Mouse (Mus musculus): Measurements from ENCODE around the gene Cryaa. TPM values are rescaled to one million over a fixed set of nuclear protein-coding genes. Genes with fewer than 3 reads are reported as not detected.
A peak's percentile ranks its signal among the peaks of the same experiment; 100 is the strongest.

Gene Cryaa
- total and polyA plus RNA-seq, 3 experiments = not detected

GRCm38 (mm10) chr17:31658136-31658467 is 19.5 kb upstream of the Cryaa start:
- peaks cover 41% of the 10 kb centered on the region for H3K36me3 ChIP-seq (replicated peaks)
- no peaks in the 10 kb centered on the region for H3K9me3 ChIP-seq (replicated peaks)
- peaks cover 49% of the 10 kb centered on the region for H3K4me1 ChIP-seq (ENCODE audit: insufficient read depth, low read depth, low read length)
- ATAC-seq (ENCODE audit: extremely low read depth, insufficient number of reproducible peaks, low FRiP score, poor library complexity, severe bottlenecking) (no peak), DNase-seq (ENCODE audit: low spot score) (no peak)
- H3K4me3 ChIP-seq (ENCODE audit: low read depth, low read length) = peak overlapping the region; percentile 89
- no peak for TF ChIP-seq GATA2 (IDR thresholded peaks at IDR 0.05; ENCODE audit: borderline replicate concordance, low read depth, low read length)
- no peak for TF ChIP-seq TAL1 (conservative IDR thresholded peaks at IDR 0.05; ENCODE audit: low read depth, low read length)
- H3K27me3 ChIP-seq (ENCODE audit: insufficient read depth, low read length) = no peaks in the 10 kb centered on the region

DNA sequence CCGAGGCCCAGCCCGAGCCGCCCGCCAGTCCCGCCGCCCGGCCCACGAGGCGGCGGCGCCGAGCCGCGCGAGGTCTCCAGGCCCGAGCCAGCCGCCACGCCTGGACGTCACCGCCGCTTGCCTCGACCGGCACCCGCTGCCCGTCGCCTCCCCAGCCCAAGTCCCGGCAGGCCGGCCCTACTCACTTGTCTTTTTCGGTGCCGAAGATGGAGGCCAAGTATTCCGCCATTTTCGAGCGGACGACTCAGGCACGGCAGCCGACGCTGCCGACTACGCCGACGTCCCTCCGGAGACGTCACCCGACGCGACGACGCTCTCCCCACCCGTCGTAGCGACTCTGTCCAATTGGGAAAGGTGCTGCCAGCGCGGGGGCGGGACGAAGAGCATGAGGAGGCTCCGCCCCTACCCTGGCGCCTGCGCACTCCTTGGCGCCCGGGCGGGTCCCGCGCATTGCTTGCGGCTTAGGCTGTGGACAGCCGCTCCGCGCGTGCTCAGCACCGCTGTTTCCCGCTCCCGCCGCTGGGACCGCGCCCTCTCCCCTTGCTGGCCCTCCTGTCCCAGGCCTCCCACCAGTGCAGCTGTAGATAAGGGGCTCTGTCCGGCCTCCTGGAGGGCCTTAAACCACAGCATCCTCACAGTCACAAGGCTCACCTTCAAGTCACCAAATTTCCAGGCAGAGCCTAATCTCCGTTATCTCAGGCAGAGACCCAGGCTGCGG is 19.0 kb upstream of the Cryaa start, which contains the start of gene U2af1:
Gene U2af1 (minus strand): TSS at position 425 of the 718 bp plus-strand sequence.
- TF ChIP-seq GATA1 (IDR thresholded peaks at IDR 0.05; ENCODE audit: borderline replicate concordance, low read length) = no peak
- TF ChIP-seq GATA2 (IDR thresholded peaks at IDR 0.05; ENCODE audit: borderline replicate concordance, low read depth, low read length) = no peak
- TF ChIP-seq TAL1 (conservative IDR thresholded peaks at IDR 0.05; ENCODE audit: low read depth, low read length) = no peak
- no peak for TF ChIP-seq POLR2AphosphoS5 (IDR thresholded peaks at IDR 0.05; ENCODE audit: insufficient replicate concordance, low read depth, low read length)
- TF ChIP-seq CTCF (IDR thresholded peaks at IDR 0.05; ENCODE audit: low read depth, low read length) = no peak
- H3K9me3 ChIP-seq (replicated peaks) = no peaks in the 10 kb centered on the region
- no peaks in the 10 kb centered on the region for H3K27me3 ChIP-seq (ENCODE audit: insufficient read depth, low read length)
- peak; percentile 98 for DNase-seq (ENCODE audit: low spot score)
- peaks cover 36% of the 10 kb centered on the region for H3K36me3 ChIP-seq (replicated peaks)
- ATAC-seq (ENCODE audit: extremely low read depth, insufficient number of reproducible peaks, low FRiP score, poor library complexity, severe bottlenecking) = peak; percentile 93
- H3K4me1 ChIP-seq (ENCODE audit: insufficient read depth, low read depth, low read length) = peaks cover 44% of the 10 kb centered on the region
- H3K4me3 ChIP-seq (ENCODE audit: low read depth, low read length) = peak within 1 kb of the TSS; percentile 89

DNA sequence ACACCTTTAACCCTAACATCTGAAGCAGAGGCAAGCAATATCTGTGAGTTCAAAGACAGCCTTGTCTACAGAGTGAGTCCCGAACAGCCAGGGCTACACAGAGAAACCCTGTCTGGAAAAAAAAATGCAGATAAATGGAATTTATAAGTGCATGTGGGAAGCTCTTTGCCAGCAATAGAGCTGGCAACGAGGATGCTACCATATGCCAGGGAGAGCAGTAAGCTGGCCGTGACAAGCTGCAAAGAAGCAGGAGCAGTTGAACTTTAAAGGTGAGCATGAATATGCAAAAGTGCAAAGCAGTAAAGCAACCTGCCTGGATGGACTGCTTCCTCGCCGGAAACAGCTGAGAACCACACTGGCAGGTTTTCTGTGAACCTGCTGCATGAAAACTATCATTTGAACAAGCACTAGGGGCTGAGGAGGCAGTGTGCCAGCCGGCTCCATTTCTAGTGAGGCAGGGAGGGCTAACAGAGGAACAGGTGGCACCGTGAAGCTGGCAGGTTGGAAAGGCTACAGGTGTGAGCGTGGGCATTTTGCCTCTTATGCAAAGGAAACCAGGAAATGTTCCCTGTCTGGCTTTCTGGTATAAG is 16.9 kb upstream of the Cryaa start:
- H3K9me3 ChIP-seq (replicated peaks) = no peaks in the 10 kb centered on the region
- H3K36me3 ChIP-seq (replicated peaks) = peaks cover 15% of the 10 kb centered on the region
- no peak for DNase-seq (ENCODE audit: low spot score)
- ATAC-seq (ENCODE audit: extremely low read depth, insufficient number of reproducible peaks, low FRiP score, poor library complexity, severe bottlenecking) = no peak
- H3K4me1 ChIP-seq (ENCODE audit: insufficient read depth, low read depth, low read length) = peaks cover 33% of the 10 kb centered on the region
- TF ChIP-seq POLR2AphosphoS5 (IDR thresholded peaks at IDR 0.05; ENCODE audit: insufficient replicate concordance, low read depth, low read length) (no peak), GATA1 (IDR thresholded peaks at IDR 0.05; ENCODE audit: borderline replicate concordance, low read length) (no peak), TAL1 (conservative IDR thresholded peaks at IDR 0.05; ENCODE audit: low read depth, low read length) (no peak), GATA2 (IDR thresholded peaks at IDR 0.05; ENCODE audit: borderline replicate concordance, low read depth, low read length) (no peak), CTCF (IDR thresholded peaks at IDR 0.05; ENCODE audit: low read depth, low read length) (no peak)
- H3K4me3 ChIP-seq (ENCODE audit: low read depth, low read length) = no peak overlapping the region
- H3K27me3 ChIP-seq (ENCODE audit: insufficient read depth, low read length) = no peaks in the 10 kb centered on the region; the same call in 1 of the 2 replicates

DNA sequence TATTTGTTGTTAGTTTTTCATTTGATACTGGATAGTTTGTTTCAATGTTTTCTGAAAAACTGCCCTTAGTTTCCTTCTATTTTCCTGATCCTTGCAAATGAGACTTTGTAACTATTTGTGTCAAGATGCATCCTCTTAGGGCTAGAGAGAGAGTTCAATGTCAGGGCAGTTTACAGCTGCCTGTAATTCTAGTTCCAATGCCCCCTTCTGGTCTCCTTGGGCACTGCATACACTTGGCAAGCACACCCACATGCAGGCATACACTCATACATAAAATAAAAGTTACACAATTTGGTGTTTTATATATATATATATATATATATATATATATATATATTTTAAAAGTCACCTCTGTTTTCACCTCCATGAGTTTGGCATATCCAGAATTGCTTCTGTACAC is 14.8 kb upstream of the Cryaa start:
- no peak for ATAC-seq (ENCODE audit: extremely low read depth, insufficient number of reproducible peaks, low FRiP score, poor library complexity, severe bottlenecking)
- DNase-seq (ENCODE audit: low spot score) = no peak
- no peak for TF ChIP-seq CTCF (IDR thresholded peaks at IDR 0.05; ENCODE audit: low read depth, low read length)
- TF ChIP-seq TAL1 (conservative IDR thresholded peaks at IDR 0.05; ENCODE audit: low read depth, low read length) = no peak
- no peak for TF ChIP-seq GATA1 (IDR thresholded peaks at IDR 0.05; ENCODE audit: borderline replicate concordance, low read length)
- no peak for TF ChIP-seq GATA2 (IDR thresholded peaks at IDR 0.05; ENCODE audit: borderline replicate concordance, low read depth, low read length)
- no peak for TF ChIP-seq POLR2AphosphoS5 (IDR thresholded peaks at IDR 0.05; ENCODE audit: insufficient replicate concordance, low read depth, low read length)

DNA sequence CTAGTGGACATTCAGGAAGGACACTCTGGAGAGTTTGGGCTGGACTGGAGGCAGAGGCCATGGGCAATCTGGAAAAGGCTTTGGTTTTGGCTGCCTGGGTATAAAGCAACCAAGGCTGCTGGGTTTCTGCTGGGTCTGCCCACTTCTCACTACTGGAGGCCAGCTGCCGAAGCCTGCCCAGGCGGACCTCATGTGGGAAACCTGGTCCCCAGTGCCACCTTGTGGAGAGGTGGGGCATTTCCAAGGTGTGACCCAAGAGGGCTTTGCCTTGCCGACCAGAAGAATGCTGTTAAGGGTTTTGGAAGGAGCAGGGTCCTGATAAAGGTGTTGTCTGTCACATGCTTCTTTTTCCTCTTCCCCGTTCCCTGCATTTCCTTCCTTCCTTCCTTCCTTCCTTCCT is 12.8 kb upstream of the Cryaa start:
- Histone ChIP-seq H3K36me3 (replicated peaks) (no peaks in the 10 kb centered on the region), H3K9me3 (replicated peaks) (no peaks in the 10 kb centered on the region), H3K27me3 (ENCODE audit: insufficient read depth, low read length) (peaks cover 9% of the 10 kb centered on the region), H3K4me3 (ENCODE audit: low read depth, low read length) (no peak overlapping the region), H3K4me1 (ENCODE audit: insufficient read depth, low read depth, low read length) (peaks cover 9% of the 10 kb centered on the region)
- DNase-seq (ENCODE audit: low spot score) (peak; percentile 61), ATAC-seq (ENCODE audit: extremely low read depth, insufficient number of reproducible peaks, low FRiP score, poor library complexity, severe bottlenecking) (peak; percentile 73)
- TF ChIP-seq TAL1 (conservative IDR thresholded peaks at IDR 0.05; ENCODE audit: low read depth, low read length) = no peak
- no peak for TF ChIP-seq POLR2AphosphoS5 (IDR thresholded peaks at IDR 0.05; ENCODE audit: insufficient replicate concordance, low read depth, low read length)
- peak; percentile 51; the same call in 1 of the 2 replicates for TF ChIP-seq CTCF (IDR thresholded peaks at IDR 0.05; ENCODE audit: low read depth, low read length)
- no peak for TF ChIP-seq GATA1 (IDR thresholded peaks at IDR 0.05; ENCODE audit: borderline replicate concordance, low read length)
- TF ChIP-seq GATA2 (IDR thresholded peaks at IDR 0.05; ENCODE audit: borderline replicate concordance, low read depth, low read length) = no peak

More for the DNA sequence above, 14.8 kb upstream of the Cryaa start:
- Histone ChIP-seq H3K36me3 (replicated peaks) (no peaks in the 10 kb centered on the region), H3K27me3 (ENCODE audit: insufficient read depth, low read length) (peaks cover 6% of the 10 kb centered on the region), H3K4me3 (ENCODE audit: low read depth, low read length) (no peak overlapping the region), H3K9me3 (replicated peaks) (no peaks in the 10 kb centered on the region), H3K4me1 (ENCODE audit: insufficient read depth, low read depth, low read length) (peaks cover 20% of the 10 kb centered on the region)

GRCm38 (mm10) chr17:31668306-31668705 is 9.3 kb upstream of the Cryaa start:
- peaks cover 4% of the 10 kb centered on the region for H3K4me1 ChIP-seq (ENCODE audit: insufficient read depth, low read depth, low read length)
- peaks cover 25% of the 10 kb centered on the region for H3K27me3 ChIP-seq (ENCODE audit: insufficient read depth, low read length)
- no peaks in the 10 kb centered on the region for H3K9me3 ChIP-seq (replicated peaks)
- H3K36me3 ChIP-seq (replicated peaks) = no peaks in the 10 kb centered on the region
- no peak for ATAC-seq (ENCODE audit: extremely low read depth, insufficient number of reproducible peaks, low FRiP score, poor library complexity, severe bottlenecking)
- no peak for TF ChIP-seq TAL1 (conservative IDR thresholded peaks at IDR 0.05; ENCODE audit: low read depth, low read length)
- TF ChIP-seq GATA1 (IDR thresholded peaks at IDR 0.05; ENCODE audit: borderline replicate concordance, low read length) = no peak
- no peak for TF ChIP-seq GATA2 (IDR thresholded peaks at IDR 0.05; ENCODE audit: borderline replicate concordance, low read depth, low read length)
- TF ChIP-seq CTCF (IDR thresholded peaks at IDR 0.05; ENCODE audit: low read depth, low read length) = no peak
- no peak for TF ChIP-seq POLR2AphosphoS5 (IDR thresholded peaks at IDR 0.05; ENCODE audit: insufficient replicate concordance, low read depth, low read length)
- DNase-seq (ENCODE audit: low spot score) = no peak
- H3K4me3 ChIP-seq (ENCODE audit: low read depth, low read length) = no peak overlapping the region

All from G1E (cell line).